Mouse (Mus musculus) myocyte (in vitro differentiated cells): ENCODE data around the gene Kif22. TPM values are rescaled to one million over a fixed set of nuclear protein-coding genes. Genes with fewer than 3 reads are reported as not detected.

ENCODE experiments used
- H3K27me3 ChIP-seq: one replicate; pipeline ENCODE4 v1.6.1; 2011; ENCODE audit not compliant: control insufficient read depth, insufficient read depth, insufficient read length
- H3K36me3 ChIP-seq: one replicate; pipeline ENCODE4 v1.6.1; 2011; ENCODE audit not compliant: control insufficient read depth, insufficient read depth
- H3K4me2 ChIP-seq: one replicate; pipeline ENCODE4 v1.6.1; 2011; ENCODE audit warnings: low read depth, control low read depth
- H3K4me3 ChIP-seq: one replicate; pipeline ENCODE4 v1.5.1; 2011; ENCODE audit warnings: mild to moderate bottlenecking, control low read depth, moderate library complexity
- H3K79me2 ChIP-seq: one replicate; pipeline ENCODE4 v1.6.1; 2011; ENCODE audit not compliant: control insufficient read depth, insufficient read depth
- H3ac ChIP-seq: one replicate; pipeline ENCODE4 v1.6.1; 2011; ENCODE audit not compliant: control insufficient read depth, insufficient read length
- CEBPB ChIP-seq: IDR thresholded peaks from 2 replicates; pipeline ENCODE4 v1.6.1; 2011; ENCODE audit warnings: mild to moderate bottlenecking, moderate library complexity; ENCODE audit not compliant: poor library complexity, insufficient read depth, severe bottlenecking
- E2F4 ChIP-seq: IDR thresholded peaks from one replicate; pipeline ENCODE4 v1.6.1; 2011; ENCODE audit warnings: mild to moderate bottlenecking, control low read depth, moderate library complexity; ENCODE audit not compliant: insufficient read depth
- MAX ChIP-seq: IDR thresholded peaks from one replicate; pipeline ENCODE4 v1.6.1; 2011; ENCODE audit warnings: low read depth, mild to moderate bottlenecking, control low read depth
- MYOD1 ChIP-seq, 3 experiments: IDR thresholded peaks; one replicate each; pipeline ENCODE4 v1.6.1; 2011; ENCODE audit warnings: control low read depth in 2 of 3, low read depth in 2 of 3, mild to moderate bottlenecking in 2 of 3, moderate library complexity in 1 of 3; ENCODE audit not compliant: insufficient read length in 2 of 3, control insufficient read depth in 1 of 3
- MYOG ChIP-seq, 3 experiments: IDR thresholded peaks; one replicate each; pipeline ENCODE4 v1.6.1; 2011; ENCODE audit warnings: control low read depth in 2 of 3, low read depth in 2 of 3, mild to moderate bottlenecking in 2 of 3; ENCODE audit not compliant: insufficient read length in 2 of 3, control insufficient read depth in 1 of 3, insufficient read depth in 1 of 3
- POLR2A ChIP-seq: IDR thresholded peaks from one replicate; pipeline ENCODE4 v1.6.1; 2011; ENCODE audit warnings: low read depth, mild to moderate bottlenecking, control low read depth, moderate library complexity; ENCODE audit not compliant: insufficient read length
- POLR2AphosphoS2 ChIP-seq: IDR thresholded peaks from one replicate; pipeline ENCODE4 v1.6.1; 2011; ENCODE audit warnings: low read depth, control low read depth; ENCODE audit not compliant: insufficient read length
- REST ChIP-seq: IDR thresholded peaks from one replicate; pipeline ENCODE4 v1.6.1; 2011; ENCODE audit warnings: mild to moderate bottlenecking, control low read depth, moderate library complexity; ENCODE audit not compliant: insufficient read depth, insufficient read length
- SRF ChIP-seq: IDR thresholded peaks from one replicate; pipeline ENCODE4 v1.6.1; 2011; ENCODE audit warnings: low read depth; ENCODE audit not compliant: control insufficient read depth, insufficient read length
- TCF12 ChIP-seq: IDR thresholded peaks from one replicate; pipeline ENCODE4 v1.6.1; 2011; ENCODE audit warnings: mild to moderate bottlenecking, control low read depth; ENCODE audit not compliant: poor library complexity, insufficient read depth, severe bottlenecking
- TCF3 ChIP-seq: IDR thresholded peaks from one replicate; pipeline ENCODE4 v1.6.1; 2011; ENCODE audit warnings: low read depth, control low read depth; ENCODE audit not compliant: insufficient read length
- USF1 ChIP-seq: IDR thresholded peaks from one replicate; pipeline ENCODE4 v1.6.1; 2011; ENCODE audit warnings: low read depth, mild to moderate bottlenecking, control low read depth, moderate library complexity
- polyA plus RNA-seq: library from polyadenylated mRNA; unstranded; fragments of >200 nt; fragmentation: generic; extraction: Trizol; gene quantifications from one replicate; pipeline ENCODE4 v1.2.1, GENCODE M21; 2012; ENCODE audit warnings: missing spikeins

Gene Kif22
- polyA plus RNA-seq: 29.9 TPM

DNA sequence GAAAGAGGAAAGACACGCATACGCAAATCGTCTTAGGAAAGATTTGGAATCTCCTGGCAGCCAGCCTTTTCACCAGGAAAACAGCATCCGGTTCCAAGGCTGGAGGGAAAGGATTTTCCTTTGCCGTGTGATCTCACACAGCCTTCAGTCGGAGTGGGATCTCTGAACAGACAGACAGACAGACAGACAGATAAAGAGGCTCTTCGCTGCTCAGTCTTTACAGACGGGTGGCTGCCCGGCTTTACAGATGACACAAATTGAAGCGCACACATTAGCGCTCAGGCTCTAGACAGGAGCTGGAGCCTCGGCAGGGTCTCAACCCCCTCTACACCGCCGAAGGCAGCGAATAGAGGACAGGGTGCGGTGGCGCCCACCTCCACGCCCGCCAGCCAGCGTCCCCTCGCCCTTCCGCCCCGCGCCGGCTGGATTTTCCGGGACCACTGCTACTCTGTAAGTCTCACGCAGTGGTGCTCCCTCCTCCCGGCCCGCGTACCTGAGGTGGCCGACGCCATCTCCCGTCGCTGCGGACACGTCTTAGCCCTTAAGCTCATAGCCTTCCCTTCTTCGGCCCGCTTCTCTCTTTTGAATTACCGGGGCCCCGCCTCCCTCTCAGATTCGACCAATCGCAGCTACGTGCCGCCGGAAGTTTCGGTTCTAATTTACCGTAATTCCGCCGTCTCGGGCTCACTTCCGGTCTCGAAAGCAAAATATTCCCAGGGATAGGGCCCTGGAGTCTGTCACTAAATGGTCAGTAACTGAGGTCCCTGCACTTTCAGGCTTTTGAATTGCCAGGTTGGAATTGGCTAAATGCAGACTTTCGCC lies at the start of gene Kif22:
Kif22 (minus strand) TSS at position 621 of the 822 bp plus-strand sequence.
- Histone ChIP-seq H3K4me3 (peak within 1 kb of the TSS; percentile 74), H3ac (peak within 1 kb of the TSS; percentile 85), H3K79me2 (peaks cover 51% of the 10 kb centered on the region), H3K36me3 (no peaks in the 10 kb centered on the region), H3K4me2 (peak within 1 kb of the TSS; percentile 86), H3K27me3 (no peaks in the 10 kb centered on the region)
- TF ChIP-seq CEBPB (no peak), MYOG (IDR thresholded peaks at IDR 0.05; ENCODE audit: control insufficient read depth in 1 of 3, insufficient read depth in 1 of 3, insufficient read length in 2 of 3, low read depth in 2 of 3) (no peak), MAX (no peak), REST (no peak), MYOD1 (IDR thresholded peaks at IDR 0.05; ENCODE audit: control insufficient read depth in 1 of 3, insufficient read length in 2 of 3, low read depth in 2 of 3) (no peak), POLR2AphosphoS2 (peak; percentile 79), SRF (no peak), E2F4 (peak; percentile 93), TCF3 (no peak), TCF12 (no peak), USF1 (no peak), POLR2A (peak; percentile 81)

DNA sequence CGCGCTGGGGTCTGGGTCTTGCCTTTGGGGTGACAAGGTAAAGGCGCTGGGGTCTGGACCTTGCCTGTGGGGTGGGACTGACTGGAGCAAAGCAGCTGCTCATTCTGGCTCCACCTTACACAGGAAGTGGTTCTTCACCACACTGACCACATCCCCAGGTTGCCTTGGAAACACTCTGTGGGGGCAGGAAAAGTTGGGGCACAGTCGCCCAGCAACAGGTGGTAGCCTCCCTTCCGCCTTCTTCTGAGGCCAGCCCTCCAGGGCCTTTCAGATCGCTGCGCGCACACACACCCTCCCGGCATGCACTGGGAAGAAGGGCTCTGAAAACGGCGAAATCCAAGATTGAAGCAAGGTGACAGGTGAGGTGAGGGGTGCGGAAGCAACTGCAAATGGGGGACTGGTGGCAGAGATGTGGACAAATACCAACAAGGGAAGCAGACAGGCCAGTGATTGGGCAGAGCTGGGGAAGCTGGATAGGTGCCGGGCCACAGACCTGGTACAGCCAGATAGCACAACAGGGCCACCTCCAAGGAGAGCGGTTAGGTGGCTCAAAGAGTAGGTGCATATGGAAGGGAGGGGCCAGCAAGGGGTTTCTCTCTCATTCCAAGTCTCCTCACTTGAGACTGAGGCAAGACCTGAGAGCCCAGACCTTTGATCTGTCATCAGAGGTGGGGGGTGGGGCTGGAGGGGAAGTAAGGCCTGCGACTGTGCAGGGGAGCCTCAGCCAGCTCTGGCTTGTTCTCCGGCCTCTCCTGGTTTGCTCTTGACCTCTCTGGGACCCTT lies 49.0 kb upstream of the Kif22 start, which contains the start of gene AI467606:
AI467606 (plus strand) TSS at position 246 of the 783 bp plus-strand sequence.
- Histone ChIP-seq H3ac (peak within 1 kb of the TSS; percentile 55), H3K4me3 (peak within 1 kb of the TSS; percentile 55), H3K27me3 (no peaks in the 10 kb centered on the region), H3K79me2 (peaks cover 20% of the 10 kb centered on the region), H3K36me3 (peaks cover 9% of the 10 kb centered on the region), H3K4me2 (peak within 1 kb of the TSS; percentile 76)
- TF ChIP-seq MYOD1 (IDR thresholded peaks at IDR 0.05; ENCODE audit: control insufficient read depth in 1 of 3, insufficient read length in 2 of 3, low read depth in 2 of 3) (peak in 2 of 3 experiments; percentile 96 to 97), SRF (no peak), TCF3 (peak; percentile 31), USF1 (no peak), POLR2A (peak; percentile 46), CEBPB (no peak), MYOG (IDR thresholded peaks at IDR 0.05; ENCODE audit: control insufficient read depth in 1 of 3, insufficient read depth in 1 of 3, insufficient read length in 2 of 3, low read depth in 2 of 3) (peak; percentile 74 to 97 (median 86)), REST (no peak), MAX (no peak), TCF12 (peak; percentile 57)

DNA sequence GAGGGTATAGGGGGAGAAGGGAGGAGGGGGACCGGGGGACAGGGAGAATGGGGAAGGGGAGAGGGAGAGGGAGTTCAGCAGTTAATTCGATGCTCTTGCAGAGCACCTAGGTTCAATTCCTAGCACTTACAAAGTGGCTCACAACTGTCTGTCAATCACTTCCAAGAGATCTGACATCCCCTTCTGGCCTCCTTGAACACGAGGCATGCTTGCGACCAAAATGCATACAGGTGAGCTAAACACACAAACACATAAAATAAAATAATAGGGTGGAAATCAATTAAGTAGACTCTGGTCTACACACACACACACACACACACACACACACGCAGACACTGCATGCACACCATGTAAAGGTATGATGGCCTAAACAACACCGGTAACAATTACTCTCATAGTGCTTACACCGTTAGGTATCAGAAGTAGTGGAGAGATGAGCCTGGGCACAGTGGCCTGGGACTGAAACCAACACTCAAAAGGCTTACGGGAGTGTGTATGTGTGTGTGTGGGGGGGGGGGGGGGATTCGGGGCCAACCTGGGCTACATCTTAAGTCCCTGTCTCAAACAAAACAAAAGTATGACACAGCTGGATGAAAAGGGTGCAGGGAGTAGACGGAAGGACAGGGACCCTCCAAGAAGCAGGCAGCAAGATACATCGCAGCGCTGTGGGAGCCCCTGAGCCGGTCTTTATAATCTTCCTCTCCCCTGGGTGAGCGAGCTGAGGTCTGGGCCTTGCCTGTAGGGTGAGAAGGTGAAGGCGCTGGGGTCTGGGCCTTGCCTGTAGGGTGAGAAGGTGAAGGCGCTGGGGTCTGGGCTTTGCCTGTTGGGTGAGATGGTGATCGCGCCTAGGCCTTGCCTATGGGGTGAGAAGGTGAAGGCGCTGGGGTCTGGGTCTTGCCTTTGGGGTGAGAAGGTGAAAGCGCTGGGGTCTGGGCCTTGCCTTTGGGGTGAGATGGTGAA lies 48.2 kb upstream of the Kif22 start:
- Histone ChIP-seq H3K36me3 (peaks cover 9% of the 10 kb centered on the region), H3K4me2 (peak overlapping the region; percentile 76), H3K79me2 (peaks cover 20% of the 10 kb centered on the region), H3K4me3 (peak overlapping the region; percentile 55), H3ac (peak overlapping the region; percentile 55), H3K27me3 (no peaks in the 10 kb centered on the region)
- no peak for TF ChIP-seq TCF12
- TF ChIP-seq MYOG (IDR thresholded peaks at IDR 0.05; ENCODE audit: control insufficient read depth in 1 of 3, insufficient read depth in 1 of 3, insufficient read length in 2 of 3, low read depth in 2 of 3): no peak
- TF ChIP-seq MYOD1 (IDR thresholded peaks at IDR 0.05; ENCODE audit: control insufficient read depth in 1 of 3, insufficient read length in 2 of 3, low read depth in 2 of 3): no peak
- no peak for TF ChIP-seq MAX
- no peak for TF ChIP-seq E2F4
- TF ChIP-seq POLR2A: no peak
- no peak for TF ChIP-seq SRF
- no peak for TF ChIP-seq TCF3
- no peak for TF ChIP-seq POLR2AphosphoS2
- no peak for TF ChIP-seq REST
- TF ChIP-seq CEBPB: no peak
- TF ChIP-seq USF1: no peak
